Mouse (Mus musculus) liver, postnatal 0 days (tissue): Measurements from ENCODE around the gene Gm11397. TPM values are rescaled to one million over a fixed set of nuclear protein-coding genes. Genes with fewer than 3 reads are reported as not detected.
"Not testable (repeated sequence)": the region's sequence is repeated elsewhere in the genome, so short reads cannot be mapped to it uniquely, and the experiment has no call there.

Source experiments
- ATAC-seq: fragments of 200-750 bp; cut with Nextera tagmentation; 2 replicates; pipeline ENCODE4 v1.8.0; 2017; ENCODE audit warnings: mild to moderate bottlenecking, moderate library complexity
- DNase-seq: peaks from one replicate; pipeline ENCODE4 v3.0.0-alpha.2; 2016
- H3K27ac ChIP-seq: fragments of 300-500 bp; sonication (generic); 2 replicates; pipeline ENCODE4 v1.5.1; 2014; ENCODE audit warnings: antibody characterized with exemption, moderate library complexity, mild to moderate bottlenecking, low read depth
- H3K27me3 ChIP-seq: fragments of 300-500 bp; sonication (generic); 2 replicates; pipeline ENCODE4 v1.6.1; 2014; ENCODE audit warnings: low read length, control low read depth, mixed read lengths; ENCODE audit not compliant: insufficient read depth
- H3K36me3 ChIP-seq: fragments of 300-500 bp; sonication (generic); replicated peaks from 2 replicates; pipeline ENCODE4 v1.6.1; 2014; ENCODE audit warnings: mild to moderate bottlenecking, control low read depth, low read length, moderate library complexity, mixed read lengths; ENCODE audit not compliant: insufficient read depth
- H3K4me1 ChIP-seq: fragments of 300-500 bp; sonication (generic); 2 replicates; pipeline ENCODE4 v1.6.1; 2014; ENCODE audit warnings: antibody characterized with exemption, mild to moderate bottlenecking, control low read depth; ENCODE audit not compliant: insufficient read depth
- H3K4me2 ChIP-seq: fragments of 300-500 bp; sonication (generic); 2 replicates; pipeline ENCODE4 v1.6.1; 2014; ENCODE audit warnings: low read depth, mild to moderate bottlenecking, low read length, moderate library complexity, mixed read lengths
- H3K4me3 ChIP-seq: fragments of 300-500 bp; sonication (generic); 2 replicates; pipeline ENCODE4 v1.5.1; 2014; ENCODE audit warnings: low read depth, low read length
- H3K9ac ChIP-seq: fragments of 300-500 bp; sonication (generic); replicated peaks from 2 replicates; pipeline ENCODE4 v1.6.1; 2014; ENCODE audit warnings: mild to moderate bottlenecking, moderate library complexity
- H3K9me3 ChIP-seq: fragments of 300-500 bp; sonication (generic); 2 replicates; pipeline ENCODE4 v1.6.1; 2016; ENCODE audit warnings: mild to moderate bottlenecking, control low read depth, low read length, mixed read lengths
- WGBS: fragments of 180-500 bp; shearing (Covaris S2); extraction: QIAGEN DNeasy Blood & Tissue Kit; methylation state at CpG from one replicate; pipeline ENCODE4 v1.1.7; 2014; ENCODE audit not compliant: insufficient replicate concordance; 5-methylcytosine and 5-hydroxymethylcytosine counted together
- polyA plus RNA-seq: library from polyadenylated mRNA; unstranded; fragments of >200 nt; fragmentation: Nextera tagmentation; extraction: Ambion mirVana; gene quantifications from 2 replicates; pipeline ENCODE4 v1.2.1, GENCODE M21; 2015

Gene Gm11397
- polyA plus RNA-seq, result not detected in 2 replicates

DNA sequence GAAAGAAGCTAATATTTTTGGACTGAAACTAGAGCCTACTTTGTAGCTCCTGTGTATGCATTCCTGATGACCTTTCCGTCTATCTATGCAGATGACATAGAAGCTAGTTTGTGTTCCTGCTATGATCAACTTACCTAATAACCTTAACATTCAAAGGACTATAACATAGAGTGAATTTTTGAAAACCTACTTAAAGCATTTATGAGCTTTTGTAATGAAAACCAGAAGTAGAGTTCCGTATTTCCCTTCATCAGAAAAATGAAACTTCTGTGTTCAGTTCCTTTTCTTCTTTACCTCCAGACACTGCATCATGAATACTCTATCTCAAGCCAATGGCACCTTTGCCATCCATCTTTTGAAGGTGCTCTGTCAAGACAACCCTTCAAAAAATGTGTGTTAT is at the start of gene Gm11397:
Gene Gm11397 (plus strand): TSS at position 301 of the 400 bp plus-strand sequence.
- ATAC-seq, DNase-seq, H3K9me3 ChIP-seq, H3K27ac ChIP-seq, H3K4me1 ChIP-seq, H3K9ac ChIP-seq, H3K27me3 ChIP-seq, H3K4me2 ChIP-seq, H3K36me3 ChIP-seq, H3K4me3 ChIP-seq: not testable (repeated sequence)
- 71% methylated on average over 1 of the region's 2 CpGs for WGBS

GRCm38 (mm10) chr13:33356666-33357065 is 38.9 kb upstream of the Gm11397 start:
- DNase-seq, H3K36me3 ChIP-seq, H3K9ac ChIP-seq, H3K4me1 ChIP-seq, H3K9me3 ChIP-seq, ATAC-seq, H3K4me2 ChIP-seq, H3K4me3 ChIP-seq, H3K27ac ChIP-seq, H3K27me3 ChIP-seq: not testable (repeated sequence)
- 100% methylated on average over 1 of the region's 1 CpGs for WGBS

GRCm38 (mm10) chr13:33432714-33433113 is 37.2 kb downstream of the Gm11397 start:
- not testable (repeated sequence) for H3K4me1 ChIP-seq, H3K36me3 ChIP-seq, ATAC-seq

More at GRCm38 (mm10) chr13:33432714-33433113, 37.2 kb downstream of the Gm11397 start:
- not testable (repeated sequence) for H3K9me3 ChIP-seq, H3K27me3 ChIP-seq, DNase-seq, H3K9ac ChIP-seq, H3K4me3 ChIP-seq, H3K27ac ChIP-seq, H3K4me2 ChIP-seq

Other genes starting within 250 kb of the Gm11397 start
- not detected in 2 replicates for gene Serpinb9c, start 236.0 kb upstream of the Gm11397 start, polyA plus RNA-seq
- gene Serpinb9d, start 202.8 kb upstream of the Gm11397 start, polyA plus RNA-seq, result not detected in 2 replicates
- not detected in 2 replicates for gene Serpinb9e, start 146.1 kb upstream of the Gm11397 start, polyA plus RNA-seq
- gene Serpinb9f, start 71.7 kb upstream of the Gm11397 start, polyA plus RNA-seq, result not detected in 2 replicates
- gene Serpinb9g, start 89.0 kb downstream of the Gm11397 start, polyA plus RNA-seq, result not detected in 2 replicates